Mouse (Mus musculus) granulocyte monocyte progenitor cell, adult 5-6 weeks (primary cell): ENCODE measurements around the gene Tacc3. TPM values are rescaled to one million over a fixed set of nuclear protein-coding genes. Genes with fewer than 3 reads are reported as not detected.
A peak's percentile ranks its signal among the peaks of the same experiment; 100 is the strongest.

Source experiments
- ATAC-seq: replicated peaks from 2 replicates; pipeline ENCODE4 v1.8.0; 2016; ENCODE audit warnings: mild to moderate bottlenecking, moderate TSS enrichment, inconsistent platforms; ENCODE audit not compliant: poor library complexity, severe bottlenecking
- total RNA-seq, 2 experiments: library from RNA; stranded (forward) in 1 of 2; stranded (reverse) in 1 of 2; fragments of 200-712, 200-1000 nt in 1 of 2; fragments of >200 nt in 1 of 2; fragmentation: Nextera tagmentation in 1 of 2; gene quantifications; 2 replicates each; pipeline ENCODE4 v1.2.3; 2014 to 2017

Gene Tacc3
- total RNA-seq, 2 experiments from 2014 or later: 81.0 to 186 TPM

- peak; percentile 22; the same call in 1 of the 2 replicates for ATAC-seq
Measured at GRCm38 (mm10) chr5:33692393-33692792, 34.5 kb downstream of the Tacc3 start.

- ATAC-seq: no peak
Measured at GRCm38 (mm10) chr5:33694461-33694847, 36.5 kb downstream of the Tacc3 start.

- ATAC-seq: peak; percentile 40
Measured at GRCm38 (mm10) chr5:33694848-33695717, 37.2 kb downstream of the Tacc3 start.

GRCm38 (mm10) chr5:33695718-33696121 lies 37.8 kb downstream of the Tacc3 start:
- peak; percentile 11; the same call in 1 of the 2 replicates for ATAC-seq

- no peak for ATAC-seq
Measured at GRCm38 (mm10) chr5:33696430-33696829, 38.5 kb downstream of the Tacc3 start.

GRCm38 (mm10) chr5:33697534-33697933 lies 39.6 kb downstream of the Tacc3 start:
- ATAC-seq: no peak

GRCm38 (mm10) chr5:33697947-33698512 lies 40.1 kb downstream of the Tacc3 start:
- ATAC-seq: no peak

- ATAC-seq: no peak
Measured at GRCm38 (mm10) chr5:33698669-33699068, 40.7 kb downstream of the Tacc3 start.

GRCm38 (mm10) chr5:33700010-33700409 lies 42.1 kb downstream of the Tacc3 start:
- no peak for ATAC-seq

GRCm38 (mm10) chr5:33701832-33702231 lies 43.9 kb downstream of the Tacc3 start:
- ATAC-seq: no peak

- no peak for ATAC-seq
Measured at GRCm38 (mm10) chr5:33703999-33704398, 46.1 kb downstream of the Tacc3 start.

GRCm38 (mm10) chr5:33704945-33705611 lies 47.1 kb downstream of the Tacc3 start:
- ATAC-seq: no peak

GRCm38 (mm10) chr5:33705612-33706349 lies 47.9 kb downstream of the Tacc3 start:
- no peak for ATAC-seq

- no peak for ATAC-seq
Measured at GRCm38 (mm10) chr5:33706350-33706629, 48.4 kb downstream of the Tacc3 start.

- no peak for ATAC-seq
Measured at GRCm38 (mm10) chr5:33707163-33707562, 49.2 kb downstream of the Tacc3 start.

GRCm38 (mm10) chr5:33709037-33709436 lies 51.1 kb downstream of the Tacc3 start:
- ATAC-seq: no peak

- no peak for ATAC-seq
Measured at GRCm38 (mm10) chr5:33712550-33712949, 54.6 kb downstream of the Tacc3 start.

GRCm38 (mm10) chr5:33715182-33715581 lies 57.3 kb downstream of the Tacc3 start:
- no peak for ATAC-seq

- no peak for ATAC-seq
Measured at GRCm38 (mm10) chr5:33716467-33716866, 58.5 kb downstream of the Tacc3 start.

- no peak for ATAC-seq
Measured at GRCm38 (mm10) chr5:33718460-33718859, 60.5 kb downstream of the Tacc3 start.
